Mouse (Mus musculus) CH12.LX (cell line): ENCODE measurements around the gene Pcdh10. TPM values are rescaled to one million over a fixed set of nuclear protein-coding genes. Genes with fewer than 3 reads are reported as not detected.

Experiments
- DNase-seq: peaks from one replicate; pipeline ENCODE4 v3.0.0-alpha.2; 2013; ENCODE audit errors: extremely low read depth
- H3K27ac ChIP-seq: 2 replicates; pipeline ENCODE4 v1.5.1; 2012; ENCODE audit warnings: low read depth, mild to moderate bottlenecking, control low read depth, moderate library complexity; ENCODE audit not compliant: insufficient read depth
- H3K27me3 ChIP-seq: replicated peaks from 2 replicates; pipeline ENCODE3; 2012; ENCODE audit warnings: inconsistent platforms
- H3K36me3 ChIP-seq, 2 experiments: replicated peaks in 1 of 2; 2 replicates each; pipeline versions ENCODE3 to v1.6.1; 2012; ENCODE audit warnings: inconsistent platforms in 1 of 2, low read length in 1 of 2, mild to moderate bottlenecking in 1 of 2, mixed read lengths in 1 of 2, moderate library complexity in 1 of 2; ENCODE audit not compliant: control insufficient read depth in 1 of 2, insufficient read depth in 1 of 2
- H3K4me1 ChIP-seq, 2 experiments: 2 replicates each; pipeline ENCODE4 v1.6.1; 2012; ENCODE audit warnings: inconsistent platforms in 1 of 2, moderate library complexity in 1 of 2; ENCODE audit not compliant: insufficient read depth in 2 of 2, control insufficient read depth in 1 of 2
- H3K4me2 ChIP-seq: 2 replicates; pipeline ENCODE4 v1.6.1; 2012; ENCODE audit warnings: low read depth, mild to moderate bottlenecking, control low read depth; ENCODE audit not compliant: poor library complexity, insufficient read depth, severe bottlenecking
- H3K4me3 ChIP-seq, 3 experiments: fragments of 150-350 bp in 1 of 3; sonication (generic) in 1 of 3; replicated peaks in 1 of 3; 2 replicates each; pipeline versions ENCODE3 to v1.5.1; 2011 to 2012; ENCODE audit warnings: low read depth in 2 of 3, low read length in 2 of 3, mild to moderate bottlenecking in 2 of 3, moderate library complexity in 2 of 3, control low read depth in 1 of 3, improper control_type of control experiment in 1 of 3, inconsistent platforms in 1 of 3, mixed read lengths in 1 of 3; ENCODE audit not compliant: poor library complexity in 1 of 3
- H3K79me2 ChIP-seq: replicated peaks from 2 replicates; pipeline ENCODE4 v1.6.1; 2012; ENCODE audit warnings: mild to moderate bottlenecking, moderate library complexity; ENCODE audit not compliant: control insufficient read depth, poor library complexity, insufficient read depth, severe bottlenecking; ENCODE audit errors: extremely low read depth
- H3K9ac ChIP-seq: 2 replicates; pipeline ENCODE4 v1.6.1; 2012; ENCODE audit warnings: low read depth, mild to moderate bottlenecking, control low read depth, moderate library complexity; ENCODE audit not compliant: insufficient read depth
- H3K9me3 ChIP-seq: replicated peaks from 2 replicates; pipeline ENCODE3; 2012; ENCODE audit warnings: low read length, inconsistent platforms, mixed read lengths
- BHLHE40 ChIP-seq: IDR thresholded peaks from 2 replicates; pipeline ENCODE4 v1.6.1; 2011; ENCODE audit warnings: mild to moderate bottlenecking, low read depth, low read length, improper control_type of control experiment
- CHD2 ChIP-seq: IDR thresholded peaks from 2 replicates; pipeline ENCODE4 v1.6.1; 2011; ENCODE audit warnings: low read length, improper control_type of control experiment
- CTCF ChIP-seq, 2 experiments: IDR thresholded peaks in 1 of 2; conservative IDR thresholded peaks in 1 of 2; 2 replicates each; pipeline ENCODE4 v1.5.1; 2011 to 2012; ENCODE audit warnings: low read depth in 2 of 2, low read length in 2 of 2, improper control_type of control experiment in 1 of 2, inconsistent platforms in 1 of 2, mild to moderate bottlenecking in 1 of 2, moderate library complexity in 1 of 2
- E2F4 ChIP-seq: IDR thresholded peaks from 2 replicates; pipeline ENCODE4 v1.6.1; 2011; ENCODE audit warnings: low read depth, low read length, improper control_type of control experiment; ENCODE audit not compliant: insufficient replicate concordance
- ELF1 ChIP-seq: IDR thresholded peaks from 2 replicates; pipeline ENCODE4 v1.6.1; 2014; ENCODE audit warnings: low read depth, mild to moderate bottlenecking, inconsistent platforms, low read length, improper control_type of control experiment
- EP300 ChIP-seq: IDR thresholded peaks from 2 replicates; pipeline ENCODE4 v1.6.1; 2011; ENCODE audit warnings: low read length, improper control_type of control experiment
- ETS1 ChIP-seq: conservative IDR thresholded peaks from 2 replicates; pipeline ENCODE4 v1.6.1; 2012; ENCODE audit warnings: low read depth, mild to moderate bottlenecking, inconsistent platforms, low read length, improper control_type of control experiment, moderate library complexity
- GABPA ChIP-seq: IDR thresholded peaks from 2 replicates; pipeline ENCODE4 v1.6.1; 2012; ENCODE audit warnings: low read depth, low read length, improper control_type of control experiment, inconsistent platforms; ENCODE audit not compliant: insufficient replicate concordance
- HCFC1 ChIP-seq: IDR thresholded peaks from 2 replicates; pipeline ENCODE4 v1.6.1; 2012; ENCODE audit warnings: low read depth, mild to moderate bottlenecking, inconsistent platforms, low read length, improper control_type of control experiment
- JUN ChIP-seq: IDR thresholded peaks from 2 replicates; pipeline ENCODE4 v1.6.1; 2011; ENCODE audit warnings: low read depth, mild to moderate bottlenecking, low read length, improper control_type of control experiment, moderate library complexity; ENCODE audit not compliant: insufficient read depth
- JUND ChIP-seq: conservative IDR thresholded peaks from 2 replicates; pipeline ENCODE4 v1.6.1; 2011; ENCODE audit warnings: low read depth, low read length, improper control_type of control experiment
- KAT2A ChIP-seq: IDR thresholded peaks from 2 replicates; pipeline ENCODE4 v1.6.1; 2012; ENCODE audit warnings: low read length, improper control_type of control experiment, inconsistent platforms; ENCODE audit not compliant: insufficient replicate concordance
- MAZ ChIP-seq: IDR thresholded peaks from 2 replicates; pipeline ENCODE4 v1.6.1; 2012; ENCODE audit warnings: low read depth, mild to moderate bottlenecking, inconsistent platforms, low read length, improper control_type of control experiment, moderate library complexity
- MEF2A ChIP-seq: IDR thresholded peaks from 2 replicates; pipeline ENCODE4 v1.6.1; 2014; ENCODE audit warnings: low read depth, mild to moderate bottlenecking, inconsistent platforms, low read length, improper control_type of control experiment, borderline replicate concordance
- MYC ChIP-seq: IDR thresholded peaks from 2 replicates; pipeline ENCODE4 v1.6.1; 2011; ENCODE audit warnings: low read depth, mild to moderate bottlenecking, improper control_type of control experiment, low read length
- NELFE ChIP-seq: IDR thresholded peaks from 2 replicates; pipeline ENCODE4 v1.6.1; 2011; ENCODE audit warnings: low read depth, low read length, improper control_type of control experiment
- PAX5 ChIP-seq: IDR thresholded peaks from 2 replicates; pipeline ENCODE4 v1.6.1; 2012; ENCODE audit warnings: low read length, inconsistent platforms, mixed read lengths
- POLR2A ChIP-seq: IDR thresholded peaks from 2 replicates; pipeline ENCODE4 v1.6.1; 2011; ENCODE audit warnings: low read depth, mild to moderate bottlenecking, improper control_type of control experiment, low read length
- POLR2AphosphoS2 ChIP-seq: IDR thresholded peaks from 2 replicates; pipeline ENCODE4 v1.6.1; 2011; ENCODE audit warnings: low read depth, low read length, improper control_type of control experiment
- RAD21 ChIP-seq: IDR thresholded peaks from 2 replicates; pipeline ENCODE4 v1.6.1; 2011; ENCODE audit warnings: low read depth, mild to moderate bottlenecking, low read length, improper control_type of control experiment, moderate library complexity
- RCOR1 ChIP-seq: conservative IDR thresholded peaks from 2 replicates; pipeline ENCODE4 v1.6.1; 2012; ENCODE audit warnings: low read depth, mild to moderate bottlenecking, inconsistent platforms, low read length, improper control_type of control experiment
- SIN3A ChIP-seq: IDR thresholded peaks from 2 replicates; pipeline ENCODE4 v1.6.1; 2012; ENCODE audit warnings: low read length, improper control_type of control experiment, inconsistent platforms
- TBP ChIP-seq: conservative IDR thresholded peaks from 2 replicates; pipeline ENCODE4 v1.6.1; 2011; ENCODE audit warnings: low read depth, low read length, improper control_type of control experiment
- TCF12 ChIP-seq: IDR thresholded peaks from 2 replicates; pipeline ENCODE4 v1.6.1; 2014; ENCODE audit warnings: low read depth, mild to moderate bottlenecking, inconsistent platforms, low read length, improper control_type of control experiment
- UBTF ChIP-seq: IDR thresholded peaks from 2 replicates; pipeline ENCODE4 v1.6.1; 2012; ENCODE audit warnings: low read depth, mild to moderate bottlenecking, inconsistent platforms, low read length, improper control_type of control experiment, moderate library complexity
- USF1 ChIP-seq: IDR thresholded peaks from 2 replicates; pipeline ENCODE4 v1.6.1; 2014; ENCODE audit warnings: low read depth, mild to moderate bottlenecking, inconsistent platforms, low read length, improper control_type of control experiment
- ZC3H11A ChIP-seq: IDR thresholded peaks from 2 replicates; pipeline ENCODE4 v1.6.1; 2012; ENCODE audit warnings: low read depth, mild to moderate bottlenecking, inconsistent platforms, low read length, improper control_type of control experiment
- ZMIZ1 ChIP-seq: IDR thresholded peaks from 2 replicates; pipeline ENCODE4 v1.6.1; 2012; ENCODE audit warnings: low read depth, mild to moderate bottlenecking, inconsistent platforms, low read length, improper control_type of control experiment
- ZNF384 ChIP-seq: IDR thresholded peaks from 2 replicates; pipeline ENCODE4 v1.6.1; 2012; ENCODE audit warnings: low read depth, low read length, improper control_type of control experiment, inconsistent platforms
- dilution Hi-C: fragments of 300-500 bp; cut with MboI; formaldehyde crosslinking; loops from 2 replicates; pipeline ENCODE4 v1.14.3; 2020; ENCODE audit warnings: low sequenced_read_pairs; ENCODE audit not compliant: extremely low pct_unique_long_range_greater_than_20kb, extremely low pct_ligation_motif_present
- in situ Hi-C: fragments of 300-500 bp; cut with MboI; formaldehyde crosslinking; loops from 3 replicates; pipeline ENCODE4 v1.14.3; 2019; ENCODE audit warnings: low sequenced_read_pairs, low pct_ligation_motif_present, low pct_unique_long_range_greater_than_20kb, mixed read lengths
- polyA plus RNA-seq: library from polyadenylated mRNA; unstranded; fragments of >175 nt; gene quantifications from 2 replicates; pipeline ENCODE4 v1.2.1, GENCODE M21; 2012; ENCODE audit warnings: low read depth; ENCODE audit not compliant: insufficient read length
- total RNA-seq, 2 experiments: library from RNA; depleted of rRNA; stranded (reverse); fragments of 300-350 nt in 1 of 2; fragments of >200 nt in 1 of 2; gene quantifications; 2 replicates each; pipeline ENCODE4 v1.2.3; 2012 to 2014

Gene Pcdh10
- total and polyA plus RNA-seq, 3 experiments = not detected

DNA sequence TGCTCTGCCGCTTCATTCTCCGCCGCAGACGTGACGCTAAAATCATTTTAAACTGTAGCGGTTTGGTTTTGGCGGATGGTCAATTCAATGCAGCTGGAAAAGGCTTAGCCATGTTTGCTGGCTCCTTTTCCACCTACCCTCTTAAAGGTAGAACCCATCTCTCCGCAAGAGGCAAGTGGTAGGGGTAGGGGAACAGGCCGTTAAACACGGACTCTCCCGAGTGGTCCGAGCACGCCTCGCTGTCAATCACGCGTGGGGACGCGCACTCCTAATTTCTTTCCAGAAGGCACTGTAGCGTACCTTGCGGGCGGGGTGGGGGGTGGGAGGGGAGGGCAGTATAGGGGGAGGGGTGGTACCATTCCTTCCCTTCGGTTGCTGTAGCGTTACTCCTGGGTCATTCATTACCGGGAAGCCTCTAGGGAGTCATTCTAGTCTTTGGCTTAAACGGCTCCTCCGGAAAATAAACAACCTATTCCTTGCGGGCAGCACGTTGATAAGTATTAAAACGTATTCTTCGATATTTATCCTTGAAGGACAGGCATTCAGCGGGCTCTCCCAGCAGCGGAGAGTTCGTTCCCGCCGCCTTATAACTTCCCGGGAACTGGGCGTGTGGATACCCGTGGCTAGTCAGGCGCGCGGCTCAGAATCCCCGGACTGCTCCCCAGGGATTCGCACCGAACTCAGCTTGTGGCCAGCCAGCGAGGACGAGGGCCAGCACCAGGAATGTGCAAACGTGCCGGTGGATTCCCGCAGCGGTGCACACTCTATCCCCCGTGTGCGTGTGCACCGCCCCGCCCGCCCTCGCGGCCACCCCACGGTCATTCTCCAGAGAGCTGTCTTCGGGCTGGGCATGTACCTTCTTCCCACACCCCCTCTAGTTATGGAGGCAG is 1.5 kb upstream of the Pcdh10 start:
- no peak overlapping the region for H3K9ac ChIP-seq

DNA sequence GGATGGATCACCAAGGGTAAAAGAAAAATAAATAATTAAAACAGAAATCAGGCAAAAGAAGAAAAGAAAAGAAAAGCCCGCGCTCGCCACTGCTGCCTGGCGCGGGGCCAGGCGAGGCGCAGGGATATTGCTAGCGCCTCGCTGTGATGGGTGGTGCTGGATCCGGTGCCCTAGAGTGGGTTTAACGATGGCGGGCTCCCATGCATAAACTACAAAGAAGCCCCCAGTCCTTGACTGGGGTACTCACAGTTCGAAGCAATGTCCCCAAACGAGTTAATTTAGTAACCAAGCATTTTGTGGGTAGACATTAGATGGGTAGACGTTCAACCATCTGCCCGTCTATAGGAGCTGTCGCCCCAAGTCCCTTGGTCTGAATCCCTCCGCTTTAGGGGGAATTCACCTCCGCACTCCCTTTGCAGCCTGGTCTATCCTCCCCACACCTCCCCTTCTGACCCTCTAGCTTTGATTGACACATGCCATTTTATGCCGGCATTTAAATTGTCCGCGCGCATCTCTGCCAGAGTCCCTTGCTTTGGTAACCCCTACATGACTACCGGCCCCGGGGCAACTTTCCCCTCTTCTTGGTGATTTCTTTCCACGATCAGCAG is 703 bp upstream of the Pcdh10 start:
- TF ChIP-seq EP300 = no peak
- TF ChIP-seq E2F4 = no peak
- TF ChIP-seq NELFE = no peak
- TF ChIP-seq TCF12 = no peak
- no peak for TF ChIP-seq KAT2A
- TF ChIP-seq JUND = no peak
- no peak for TF ChIP-seq ZNF384
- no peak for TF ChIP-seq POLR2A
- TF ChIP-seq HCFC1 = no peak
- TF ChIP-seq BHLHE40 = no peak
- no peak for TF ChIP-seq MEF2A
- no peak for TF ChIP-seq UBTF
- no peak for TF ChIP-seq ZMIZ1
- TF ChIP-seq ZC3H11A = no peak
- TF ChIP-seq USF1 = no peak
- no peak for TF ChIP-seq MAZ
- TF ChIP-seq RCOR1 = no peak
- TF ChIP-seq CTCF (conservative IDR thresholded peaks at IDR 0.05 in 1 of 2, IDR thresholded peaks at IDR 0.05 in 1 of 2; ENCODE audit: low read depth in 2 of 2, low read length in 2 of 2) = no peak
- no peak for TF ChIP-seq POLR2AphosphoS2
- no peak for TF ChIP-seq MYC
- no peak for DNase-seq
- Histone ChIP-seq H3K9ac (no peak overlapping the region), H3K36me3 (no peaks in the 10 kb centered on the region), H3K4me3 (no peak overlapping the region), H3K79me2 (no peaks in the 10 kb centered on the region), H3K9me3 (peaks cover 72% of the 10 kb centered on the region), H3K27me3 (no peaks in the 10 kb centered on the region), H3K4me1 (no peaks in the 10 kb centered on the region), H3K4me2 (no peak overlapping the region), H3K27ac (no peak overlapping the region)
- in situ Hi-C loops = no loop called here
- dilution Hi-C loops = no loop called here

More for the DNA sequence above, 1.5 kb upstream of the Pcdh10 start:
- Histone ChIP-seq H3K4me3 (no peak overlapping the region), H3K27ac (no peak overlapping the region), H3K4me1 (no peaks in the 10 kb centered on the region), H3K79me2 (no peaks in the 10 kb centered on the region), H3K27me3 (no peaks in the 10 kb centered on the region), H3K9me3 (peaks cover 72% of the 10 kb centered on the region), H3K36me3 (no peaks in the 10 kb centered on the region), H3K4me2 (no peak overlapping the region)
- TF ChIP-seq GABPA = no peak
- no peak for TF ChIP-seq ZMIZ1
- TF ChIP-seq E2F4 = no peak
- no peak for TF ChIP-seq ETS1
- no peak for TF ChIP-seq USF1
- no peak for TF ChIP-seq POLR2A
- no peak for TF ChIP-seq TBP
- TF ChIP-seq SIN3A = no peak
- no peak for TF ChIP-seq PAX5
- no peak for TF ChIP-seq CHD2
- no peak for TF ChIP-seq RAD21
- TF ChIP-seq ELF1 = no peak
- TF ChIP-seq MAZ = no peak
- no peak for TF ChIP-seq JUN
- TF ChIP-seq ZNF384 = no peak
- TF ChIP-seq HCFC1 = no peak
- no peak for DNase-seq
- in situ Hi-C loops (no loop called here), dilution Hi-C loops (no loop called here)
